ENCODE assay signal across 8 mouse cellular contexts in genomic region chr1:53706431-53707361, GRCm38 (mm10). TPM values are rescaled to one million over a fixed set of nuclear protein-coding genes. Genes with fewer than 3 reads are reported as not detected.
DNase-seq lines count a peak whose midpoint lies in the region; ATAC-seq and TF ChIP-seq lines count a peak whose summit lies in the region.

Dnah7a (minus strand) TSS chr1:53706784.

- DNase-seq in gastrocnemius, adult 2 months, result peak; percentile 32
- no peak for DNase-seq in gastrocnemius, adult 18-20 months (ENCODE audit: low spot score)
- DNase-seq in cerebellum, postnatal 10 days, result peak; percentile 78
- DNase-seq in frontal cortex, postnatal 25 days (ENCODE audit: low spot score in 2 of 2), result peak; percentile 40 to 53
- peak; percentile 73 for DNase-seq in induced T-regulatory cell, adult 2 months (ENCODE audit: low read depth)
- DNase-seq in left cerebral cortex, postnatal 4 days, result peak; percentile 72
- peak; percentile 27 to 49 for DNase-seq in spleen, postnatal 36 days (ENCODE audit: low spot score in 2 of 2)

- no peaks in the 10 kb centered on the region for H3K4me1 ChIP-seq in midbrain, embryonic 12.5 days

- no peaks in the 10 kb centered on the region for H3K36me3 ChIP-seq in midbrain, embryonic 12.5 days

- whole genome bisulfite sequencing in midbrain, embryonic 12.5 days, result 16% methylated on average over 42 of the region's 42 CpGs

- no peaks in the 10 kb centered on the region for H3K9me3 ChIP-seq in midbrain, embryonic 12.5 days

- intact Hi-C loops in gastrocnemius, adult 2 months (cut with DNase I), result no loop called here
- intact Hi-C loops in left cerebral cortex, postnatal 4 days (cut with DNase I), result loop anchor here (5.0 kb wide), 1 partner anchor 676 kb away; no protein-coding TSS in a partner anchor

- H3K27ac ChIP-seq in gastrocnemius, adult 2 months, result no peak within 1 kb of the TSS
- peak within 1 kb of the TSS; percentile 67 for H3K27ac ChIP-seq in midbrain, embryonic 12.5 days (replicated peaks)

- peak within 1 kb of the TSS; percentile 70 for H3K4me2 ChIP-seq in midbrain, embryonic 12.5 days (replicated peaks)

- peak within 1 kb of the TSS; percentile 55; the same call in 1 of the 2 replicates for H3K9ac ChIP-seq in midbrain, embryonic 12.5 days (replicated peaks)

- peak within 1 kb of the TSS; percentile 67 for H3K4me3 ChIP-seq in gastrocnemius, adult 2 months
- H3K4me3 ChIP-seq in midbrain, embryonic 12.5 days, result peak within 1 kb of the TSS; percentile 53

- peak; percentile 91 for ATAC-seq in midbrain, embryonic 12.5 days (ENCODE audit: low FRiP score, low read depth)

- TF ChIP-seq CTCF in gastrocnemius, adult 2 months (IDR thresholded peaks at IDR 0.05), result peak; percentile 7; the same call in 1 of the 2 replicates

- H3K27me3 ChIP-seq in midbrain, embryonic 12.5 days, result no peaks in the 10 kb centered on the region

RNA-seq across cellular contexts. Expression of gene Dnah7a, which starts in this region (rescaled TPM):
- not detected for total RNA-seq in gastrocnemius, adult 2 months (2021)
- not detected for total RNA-seq in gastrocnemius, adult 18-20 months (2021)
- total RNA-seq in left cerebral cortex, postnatal 4 days (2021), result 1 to 10 TPM; 9.7 to 10.0 TPM
- polyA plus RNA-seq in midbrain, embryonic 12.5 days (2016; fragmentation: Nextera tagmentation; extraction: Ambion mirVana), result 7.2 TPM in 2 replicates

Comparison
In these comparisons a context has a peak if more than half of its experiments do, and no peak if none do; other contexts are left out.
1. RNA of gene Dnah7a (total RNA-seq): 9.7 to 10.0 TPM in left cerebral cortex, postnatal 4 days; not detected in gastrocnemius, adult 2 months and not detected in gastrocnemius, adult 18-20 months; every median in the first group is over 10 times any median in the second.
2. Peak in DNase-seq and H3K4me3 ChIP-seq in gastrocnemius, adult 2 months; RNA of the gene not detected or under 1 TPM.